Mouse (Mus musculus): ENCODE measurements around the gene Teddm2. TPM values are rescaled to one million over a fixed set of nuclear protein-coding genes. Genes with fewer than 3 reads are reported as not detected.
"Not testable (repeated sequence)": the region's sequence is repeated elsewhere in the genome, so short reads cannot be mapped to it uniquely, and the experiment has no call there.

The Teddm2 gene
- polyA plus RNA-seq, 1 experiment from 2014 or later, result 0.06 TPM

DNA sequence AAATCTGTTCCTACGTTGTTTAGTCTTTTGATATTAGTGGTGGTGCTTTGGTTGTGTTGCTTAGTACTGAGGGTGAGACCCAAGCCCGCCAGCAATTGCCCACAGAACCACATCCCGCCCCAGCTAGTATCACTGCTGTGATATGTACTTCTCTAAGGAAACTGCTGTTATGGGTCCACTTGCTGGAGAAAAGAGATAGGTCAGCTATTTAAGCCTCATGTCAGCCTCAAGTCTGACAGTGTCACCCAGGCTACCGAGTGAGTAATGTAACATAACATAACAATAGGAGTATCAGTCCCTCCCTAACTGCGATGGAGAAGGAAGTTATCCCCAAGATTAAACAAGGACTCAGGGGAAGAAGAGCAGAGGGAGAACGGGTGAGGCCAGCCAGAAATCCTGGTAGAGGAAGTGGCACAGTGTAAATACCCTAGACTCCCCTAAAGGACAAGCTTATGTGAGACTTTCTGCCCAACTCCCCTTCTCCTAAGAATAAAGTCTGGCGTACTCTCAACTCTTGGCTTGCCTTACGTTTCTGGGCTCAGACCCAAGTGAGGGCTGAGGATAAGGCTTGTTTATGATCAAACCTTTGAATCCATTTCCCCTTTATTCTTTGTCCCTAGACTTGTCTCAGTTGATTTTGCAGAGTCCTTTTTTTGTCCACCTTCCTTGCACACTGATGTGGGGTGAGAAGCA is 5.7 kb downstream of the Teddm2 start:
- H3K4me3 ChIP-seq (ENCODE audit: inconsistent target), result no peak overlapping the region
- 25% methylated on average over 8 of the region's 8 CpGs for WGBS (ENCODE audit: missing documents)
- no peaks in the 10 kb centered on the region for H3K79me2 ChIP-seq (ENCODE audit: inconsistent target)
- no peaks in the 10 kb centered on the region for H3K36me3 ChIP-seq (ENCODE audit: inconsistent target)
- H3K27ac ChIP-seq, result no peak overlapping the region

DNA sequence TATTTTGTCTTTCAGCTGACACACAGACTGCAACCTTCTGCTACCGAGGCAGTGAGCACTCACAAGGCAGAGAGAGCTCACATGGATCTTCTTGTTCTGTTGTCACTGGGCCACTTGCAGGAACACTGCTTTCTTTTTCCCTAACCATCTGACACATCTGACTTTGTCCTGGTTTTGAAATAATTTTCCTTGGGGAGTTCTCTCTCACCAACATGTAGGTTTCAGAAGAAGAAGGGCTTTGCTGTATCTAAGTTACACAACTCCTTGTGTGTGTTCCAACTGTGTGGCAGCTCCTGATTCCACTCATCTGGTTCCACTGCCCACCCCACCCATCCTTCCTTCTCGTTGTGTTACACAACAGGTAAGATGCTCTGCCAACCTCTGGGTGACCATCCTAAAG is 6.3 kb downstream of the Teddm2 start:
- Histone ChIP-seq H3K4me3 (ENCODE audit: inconsistent target) (no peak overlapping the region), H3K79me2 (ENCODE audit: inconsistent target) (no peaks in the 10 kb centered on the region), H3K27ac (no peak overlapping the region), H3K36me3 (ENCODE audit: inconsistent target) (no peaks in the 10 kb centered on the region)
- 61% methylated on average over 2 of the region's 2 CpGs for WGBS (ENCODE audit: missing documents)

DNA sequence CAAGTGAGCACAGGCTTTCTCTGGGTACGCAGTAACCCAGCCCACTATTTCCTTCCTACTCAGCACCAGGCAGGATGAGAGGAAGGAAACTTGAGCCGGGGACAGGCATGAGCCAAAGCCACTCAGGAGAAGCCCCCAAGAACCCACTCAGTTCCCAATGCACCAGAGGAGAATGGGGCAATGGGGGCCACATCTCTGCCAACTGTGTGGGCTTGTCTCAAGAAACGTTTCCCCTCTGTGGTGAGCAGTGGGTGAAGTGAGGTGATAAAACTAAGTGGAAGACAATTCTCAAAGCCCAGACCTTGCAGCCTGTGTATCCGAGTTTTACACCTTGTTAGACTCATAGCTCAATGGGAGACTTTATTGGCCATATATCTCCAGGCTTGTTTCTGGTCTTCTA is 8.6 kb downstream of the Teddm2 start, which contains the start of gene Teddm1a:
Teddm1a (plus strand) TSS at position 301 of the 400 bp plus-strand sequence.
- H3K4me3 ChIP-seq (ENCODE audit: inconsistent target), result no peak within 1 kb of the TSS
- H3K36me3 ChIP-seq (ENCODE audit: inconsistent target), result no peaks in the 10 kb centered on the region
- H3K27ac ChIP-seq, result no peak within 1 kb of the TSS
- WGBS (ENCODE audit: missing documents), result 2% methylated on average over 4 of the region's 4 CpGs
- H3K79me2 ChIP-seq (ENCODE audit: inconsistent target), result no peaks in the 10 kb centered on the region

DNA sequence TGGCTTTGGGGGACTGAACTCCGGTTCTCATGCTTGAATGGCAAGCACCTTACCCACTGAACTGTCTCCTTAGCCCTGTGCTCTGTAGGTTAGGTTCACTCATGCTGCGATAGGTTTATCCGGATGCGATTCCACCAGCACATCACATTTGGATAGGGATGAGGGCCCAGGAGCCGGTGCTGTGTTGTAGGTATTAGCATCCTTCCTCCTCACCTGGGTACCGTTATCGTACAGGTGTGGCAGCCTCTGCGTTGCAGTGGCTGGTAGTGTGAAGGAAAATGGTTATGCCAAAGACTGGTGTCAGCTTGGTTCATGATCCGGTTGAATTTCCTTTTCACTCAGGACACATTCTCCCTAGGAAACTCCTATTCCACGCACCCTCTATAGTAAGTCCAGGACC is 9.9 kb downstream of the Teddm2 start:
- H3K4me3 ChIP-seq (ENCODE audit: inconsistent target), result no peak overlapping the region
- WGBS (ENCODE audit: missing documents), result 98% methylated on average over 10 of the region's 10 CpGs
- H3K79me2 ChIP-seq (ENCODE audit: inconsistent target), result no peaks in the 10 kb centered on the region
- no peak overlapping the region for H3K27ac ChIP-seq
- no peaks in the 10 kb centered on the region for H3K36me3 ChIP-seq (ENCODE audit: inconsistent target)

DNA sequence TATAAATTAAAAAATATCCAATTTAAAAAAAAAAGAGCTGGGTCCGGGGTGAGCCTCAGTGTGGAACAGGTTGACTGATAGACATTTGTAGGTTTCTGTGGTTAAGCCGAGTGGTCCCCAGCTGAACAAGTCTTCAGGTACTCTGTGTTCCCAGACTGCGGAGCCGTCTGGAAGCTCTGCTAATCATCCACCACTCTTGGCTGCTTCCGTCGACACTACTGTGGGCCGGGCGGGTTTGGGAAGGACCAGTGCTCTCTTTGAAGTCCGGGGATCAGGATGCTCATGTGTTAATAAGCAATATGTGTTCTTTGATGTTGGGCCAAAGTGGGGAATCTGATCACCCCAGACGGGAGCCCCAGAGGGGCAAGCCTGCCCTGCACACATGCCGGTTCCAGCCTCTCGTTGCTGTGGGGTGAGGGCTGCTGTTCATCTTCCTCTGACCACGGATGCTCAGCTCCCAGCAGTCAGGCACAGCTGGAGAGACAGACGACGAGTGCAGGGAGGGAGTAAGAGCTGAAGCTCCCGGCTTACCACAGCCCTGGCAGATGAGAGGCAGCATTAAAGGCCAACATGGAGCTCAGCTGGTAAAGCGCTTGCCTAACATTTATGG is 13.9 kb downstream of the Teddm2 start:
- no peak overlapping the region for H3K27ac ChIP-seq
- H3K4me3 ChIP-seq (ENCODE audit: inconsistent target), result no peak overlapping the region
- WGBS (ENCODE audit: missing documents), result 92% methylated on average over 16 of the region's 17 CpGs
- no peaks in the 10 kb centered on the region for H3K36me3 ChIP-seq (ENCODE audit: inconsistent target)
- H3K79me2 ChIP-seq (ENCODE audit: inconsistent target), result no peaks in the 10 kb centered on the region

DNA sequence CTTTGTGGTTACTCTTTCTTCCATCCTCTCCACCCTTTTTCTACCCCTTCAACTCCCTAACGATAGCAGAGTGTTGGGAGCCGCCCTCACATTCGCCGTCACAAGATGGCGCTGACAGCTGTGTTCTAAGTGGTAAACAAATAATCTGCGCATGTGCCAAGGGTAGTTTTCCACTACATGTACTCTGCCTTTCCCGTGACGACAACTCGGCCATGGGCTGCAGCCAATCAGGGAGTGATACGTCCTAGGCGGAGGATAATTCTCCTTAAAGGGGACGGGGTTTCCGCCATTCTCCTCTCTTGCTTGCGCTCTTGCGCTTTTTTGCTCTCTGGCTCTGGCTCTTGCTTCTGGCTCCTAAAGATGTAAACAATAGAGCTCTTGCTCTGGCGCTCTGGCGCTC is 19.6 kb downstream of the Teddm2 start:
- H3K4me3 ChIP-seq (ENCODE audit: inconsistent target); H3K27ac ChIP-seq; H3K79me2 ChIP-seq (ENCODE audit: inconsistent target); H3K36me3 ChIP-seq (ENCODE audit: inconsistent target): not testable (repeated sequence)
- WGBS (ENCODE audit: missing documents), result 95% methylated on average over 13 of the region's 17 CpGs

DNA sequence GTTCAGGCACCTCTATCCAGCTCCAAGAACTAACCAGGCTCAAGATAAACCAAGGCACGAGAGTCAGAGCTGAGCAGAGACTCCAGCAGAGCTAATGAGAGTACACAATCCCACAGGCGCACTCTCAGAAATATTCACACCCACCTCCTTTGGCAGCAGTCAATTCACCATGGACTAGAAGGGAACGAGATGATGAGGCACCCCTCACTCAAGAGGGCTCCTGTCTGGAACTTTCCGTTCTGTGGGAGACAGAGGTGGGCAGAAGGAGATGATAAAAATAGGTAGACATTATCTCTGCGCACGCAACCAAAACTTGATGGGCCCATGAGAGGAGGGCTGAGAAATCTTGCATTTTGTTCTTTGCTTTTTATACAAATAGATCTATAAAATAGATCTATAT is 26.0 kb downstream of the Teddm2 start, which contains the start of gene Teddm1b:
Teddm1b (plus strand) TSS at position 301 of the 400 bp plus-strand sequence.
- Histone ChIP-seq H3K27ac (no peak within 1 kb of the TSS), H3K4me3 (ENCODE audit: inconsistent target) (no peak within 1 kb of the TSS), H3K36me3 (ENCODE audit: inconsistent target) (no peaks in the 10 kb centered on the region), H3K79me2 (ENCODE audit: inconsistent target) (no peaks in the 10 kb centered on the region)
- 92% methylated on average over 6 of the region's 6 CpGs for WGBS (ENCODE audit: missing documents)

DNA sequence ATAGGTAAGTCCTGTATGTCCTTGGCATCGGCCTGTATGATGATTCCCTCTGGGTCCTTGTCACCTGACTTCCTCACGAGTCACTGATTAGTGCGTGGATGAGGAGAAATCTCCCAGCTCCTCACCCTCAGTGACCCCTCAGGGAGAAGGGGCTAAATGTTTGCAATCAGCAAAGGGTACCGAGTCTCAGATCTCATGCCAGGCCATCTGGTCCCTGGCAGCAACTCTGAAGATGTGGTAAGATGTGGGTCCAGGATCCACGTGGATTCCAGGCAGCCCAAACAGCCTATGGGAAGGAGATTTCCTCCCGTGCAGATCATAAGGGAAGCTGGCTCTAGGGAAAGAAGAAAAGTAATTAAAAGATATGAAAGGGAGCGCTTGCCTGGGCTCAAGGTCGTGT is 44.1 kb downstream of the Teddm2 start:
- Histone ChIP-seq H3K79me2 (ENCODE audit: inconsistent target) (no peaks in the 10 kb centered on the region), H3K4me3 (ENCODE audit: inconsistent target) (no peak overlapping the region), H3K36me3 (ENCODE audit: inconsistent target) (no peaks in the 10 kb centered on the region), H3K27ac (no peak overlapping the region)
- WGBS (ENCODE audit: missing documents), result 88% methylated on average over 8 of the region's 8 CpGs

DNA sequence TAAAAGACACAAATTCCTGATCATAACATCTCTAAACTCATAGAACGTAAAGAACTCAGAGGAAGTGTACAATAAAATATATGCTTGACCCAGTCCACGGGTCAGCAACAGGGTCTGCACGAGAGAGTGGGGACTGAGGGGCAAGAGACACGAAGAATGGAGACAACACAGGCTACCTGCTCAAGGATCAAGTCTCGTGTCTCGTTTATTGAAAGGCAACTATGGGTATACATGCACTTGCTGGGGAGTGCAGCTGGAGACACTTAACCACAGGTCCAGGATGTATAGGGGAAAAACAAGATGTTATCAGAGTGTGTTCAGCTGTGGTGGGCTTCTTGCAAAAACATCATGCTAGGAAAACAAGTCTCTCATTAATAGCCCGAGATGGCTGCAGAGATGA is 47.3 kb downstream of the Teddm2 start:
- not testable (repeated sequence) for H3K27ac ChIP-seq; H3K4me3 ChIP-seq (ENCODE audit: inconsistent target); H3K79me2 ChIP-seq (ENCODE audit: inconsistent target); H3K36me3 ChIP-seq (ENCODE audit: inconsistent target)
- WGBS (ENCODE audit: missing documents), result 38% methylated on average over 7 of the region's 7 CpGs

DNA sequence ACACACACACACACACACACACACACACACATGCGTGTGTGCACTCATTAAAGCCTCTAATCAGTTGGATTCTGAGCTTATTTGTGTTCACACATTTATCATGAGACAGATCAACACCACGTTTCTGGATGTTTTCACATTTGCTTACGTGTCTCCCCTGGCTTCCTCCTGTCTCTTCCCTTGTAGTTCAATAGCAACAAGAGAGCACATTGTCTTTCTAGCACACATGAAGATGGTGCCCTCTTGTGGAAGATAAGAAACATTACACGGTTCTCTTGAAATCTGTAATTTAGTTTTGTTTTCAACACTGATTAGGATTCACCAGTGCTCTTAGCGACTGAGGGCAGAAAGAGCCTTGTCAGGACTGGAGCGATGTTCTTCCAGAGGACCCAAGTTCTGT is 53.2 kb downstream of the Teddm2 start:
- H3K4me3 ChIP-seq (ENCODE audit: inconsistent target), result no peak overlapping the region

DNA sequence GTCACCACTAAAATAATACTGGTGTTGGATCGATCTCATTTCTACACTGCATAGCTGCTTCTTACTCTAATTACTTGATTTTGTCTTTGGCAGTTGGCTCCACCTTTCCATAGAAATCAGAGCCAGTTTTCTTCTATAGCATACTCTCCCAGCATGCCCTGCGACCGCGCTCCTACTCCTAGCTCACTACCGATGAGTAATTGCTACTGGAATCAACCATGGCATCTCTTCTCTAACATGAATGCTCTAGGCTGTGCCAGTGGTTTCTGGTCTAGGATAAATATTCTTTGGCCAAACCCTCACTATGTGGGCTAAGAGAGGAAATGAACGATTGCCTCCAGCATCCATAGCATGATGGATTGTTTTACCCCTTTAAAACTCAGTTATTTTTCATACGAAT is 53.6 kb downstream of the Teddm2 start:
- no peak overlapping the region for H3K27ac ChIP-seq
- no peaks in the 10 kb centered on the region for H3K36me3 ChIP-seq (ENCODE audit: inconsistent target)
- no peak overlapping the region for H3K4me3 ChIP-seq (ENCODE audit: inconsistent target)
- 82% methylated on average over 7 of the region's 7 CpGs for WGBS (ENCODE audit: missing documents)
- no peaks in the 10 kb centered on the region for H3K79me2 ChIP-seq (ENCODE audit: inconsistent target)

More for the DNA sequence above, 53.2 kb downstream of the Teddm2 start:
- WGBS (ENCODE audit: missing documents), result 24% methylated on average over 6 of the region's 6 CpGs
- H3K36me3 ChIP-seq (ENCODE audit: inconsistent target), result no peaks in the 10 kb centered on the region
- no peaks in the 10 kb centered on the region for H3K79me2 ChIP-seq (ENCODE audit: inconsistent target)
- no peak overlapping the region for H3K27ac ChIP-seq

DNA sequence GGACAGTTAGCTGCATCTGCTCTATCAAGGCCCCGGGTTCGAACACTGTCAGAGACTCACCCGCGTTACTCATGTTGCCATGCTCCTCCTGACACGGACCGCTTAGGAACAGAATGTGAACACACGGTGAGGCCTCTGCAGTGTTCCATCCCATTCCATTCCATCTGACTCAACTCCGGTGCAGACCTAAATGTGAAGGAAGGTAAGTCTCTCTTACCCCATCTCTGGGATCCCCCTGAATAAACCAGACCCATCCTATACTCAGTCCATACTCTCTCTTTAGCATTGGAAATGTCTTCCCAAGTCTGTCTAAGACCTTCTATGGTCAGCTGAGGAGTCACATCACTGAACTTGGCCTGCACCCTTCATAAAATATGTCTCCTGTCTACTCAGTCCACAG is 56.0 kb downstream of the Teddm2 start, which contains the start of gene Rgsl1:
Rgsl1 (minus strand) TSS at position 101 of the 400 bp plus-strand sequence.
- WGBS (ENCODE audit: missing documents), result 97% methylated on average over 8 of the region's 8 CpGs

DNA sequence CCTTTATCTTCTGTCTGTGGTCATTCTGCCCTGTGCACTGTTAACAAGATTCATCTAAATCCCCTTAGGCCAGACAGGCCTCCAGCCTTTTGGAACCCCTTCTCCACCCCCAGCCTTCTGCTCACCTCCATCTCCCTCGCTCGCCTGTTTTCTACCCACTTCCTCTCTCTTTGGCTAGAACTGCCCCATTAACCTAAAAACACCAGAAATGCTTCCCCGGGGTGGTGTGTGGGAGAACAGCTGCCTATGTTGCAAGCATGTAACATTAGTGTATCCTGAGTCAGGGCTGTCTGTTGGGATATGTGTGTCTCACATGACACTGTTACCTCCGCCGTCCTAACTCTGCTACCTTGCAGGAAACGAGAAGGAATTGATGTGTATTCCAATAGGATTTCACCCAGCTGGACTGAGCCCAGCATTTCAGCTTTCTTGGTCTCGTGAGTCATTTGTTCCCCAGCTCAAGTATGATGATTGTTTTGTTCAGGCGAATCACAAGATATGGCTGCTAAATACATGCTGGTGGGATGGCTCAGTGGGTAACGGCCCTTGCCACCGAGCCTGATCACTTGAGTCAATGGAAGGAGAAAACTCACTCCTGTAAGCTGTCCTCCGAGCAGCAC is 57.8 kb downstream of the Teddm2 start:
- Histone ChIP-seq H3K27ac (no peak overlapping the region), H3K79me2 (ENCODE audit: inconsistent target) (no peaks in the 10 kb centered on the region), H3K36me3 (ENCODE audit: inconsistent target) (no peaks in the 10 kb centered on the region), H3K4me3 (ENCODE audit: inconsistent target) (no peak overlapping the region)
- 58% methylated on average over 11 of the region's 11 CpGs for WGBS (ENCODE audit: missing documents)

More for the DNA sequence above, 56.0 kb downstream of the Teddm2 start, which contains the start of gene Rgsl1:
- no peaks in the 10 kb centered on the region for H3K36me3 ChIP-seq (ENCODE audit: inconsistent target)
- H3K79me2 ChIP-seq (ENCODE audit: inconsistent target), result no peaks in the 10 kb centered on the region
- no peak within 1 kb of the TSS for H3K4me3 ChIP-seq (ENCODE audit: inconsistent target)
- H3K27ac ChIP-seq, result no peak within 1 kb of the TSS

DNA sequence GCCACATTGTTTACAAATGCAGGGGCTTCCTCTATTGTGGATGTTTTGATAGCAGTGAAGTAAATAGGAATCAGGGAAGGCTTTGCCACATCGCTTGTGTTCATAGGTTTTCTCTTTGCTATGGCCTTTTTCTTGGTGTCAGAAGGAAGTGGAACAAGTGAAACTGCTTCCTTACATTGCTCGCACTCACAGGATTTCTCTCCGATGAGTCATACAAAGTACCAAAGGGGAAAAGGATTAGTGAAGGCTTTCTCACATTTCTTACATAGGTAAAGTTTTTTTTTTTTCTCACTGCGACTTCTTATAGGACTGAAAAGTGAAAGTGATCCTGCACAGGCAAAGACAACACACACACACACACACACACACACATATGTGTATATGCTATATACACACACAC is 64.0 kb downstream of the Teddm2 start:
- H3K79me2 ChIP-seq (ENCODE audit: inconsistent target), result no peaks in the 10 kb centered on the region
- H3K27ac ChIP-seq, result no peak overlapping the region
- no peak overlapping the region for H3K4me3 ChIP-seq (ENCODE audit: inconsistent target)
- 24% methylated on average over 4 of the region's 4 CpGs for WGBS (ENCODE audit: missing documents)
- no peaks in the 10 kb centered on the region for H3K36me3 ChIP-seq (ENCODE audit: inconsistent target)

DNA sequence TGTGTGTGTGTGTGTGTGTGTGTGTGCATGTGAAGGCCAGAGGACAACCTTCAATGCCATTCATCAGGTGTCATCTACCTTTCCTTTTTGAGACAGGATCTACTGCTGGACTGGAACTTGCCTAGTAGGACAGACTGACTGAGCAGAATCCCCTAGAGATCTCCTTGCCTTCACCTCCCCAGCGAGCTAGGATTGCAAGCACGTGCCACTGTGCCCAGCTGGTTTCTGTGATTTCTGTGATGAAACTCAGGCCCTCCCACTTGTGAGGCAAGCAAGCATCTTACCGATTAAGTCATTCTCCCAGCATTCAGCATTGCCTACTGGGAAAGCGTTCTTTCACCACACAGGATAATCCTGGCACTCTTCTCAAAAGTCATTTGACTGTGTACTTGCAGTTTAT is 69.3 kb downstream of the Teddm2 start:
- H3K36me3 ChIP-seq (ENCODE audit: inconsistent target), result no peaks in the 10 kb centered on the region
- 93% methylated on average over 4 of the region's 4 CpGs for WGBS (ENCODE audit: missing documents)
- H3K27ac ChIP-seq, result no peak overlapping the region
- no peak overlapping the region for H3K4me3 ChIP-seq (ENCODE audit: inconsistent target)
- no peaks in the 10 kb centered on the region for H3K79me2 ChIP-seq (ENCODE audit: inconsistent target)

Measured in macrophage (primary cell).